Mouse (Mus musculus): ENCODE measurements around the gene Slc35g2.
A peak's percentile ranks its signal among the peaks of the same experiment; 100 is the strongest.

Slc35g2 gene

GRCm38 (mm10) chr9:100570626-100571233 lies at the start of gene Slc35g2:
Gene Slc35g2 (minus strand): TSS chr9:100571090.
- DNase-seq (ENCODE audit: low spot score) = peak; percentile 25

- DNase-seq (ENCODE audit: low spot score) = peak; percentile 16
Measured at GRCm38 (mm10) chr9:100616947-100617346, 46.1 kb upstream of the Slc35g2 start.

GRCm38 (mm10) chr9:100613501-100614071 lies 42.7 kb upstream of the Slc35g2 start:
- no peak for DNase-seq (ENCODE audit: low spot score)

- DNase-seq (ENCODE audit: low spot score) = peak; percentile 10
Measured at GRCm38 (mm10) chr9:100605985-100606554, 35.2 kb upstream of the Slc35g2 start.

GRCm38 (mm10) chr9:100605522-100605921 lies 34.6 kb upstream of the Slc35g2 start:
- no peak for DNase-seq (ENCODE audit: low spot score)

GRCm38 (mm10) chr9:100603156-100603555 lies 32.3 kb upstream of the Slc35g2 start:
- DNase-seq (ENCODE audit: low spot score) = no peak

GRCm38 (mm10) chr9:100602130-100602529 lies 31.2 kb upstream of the Slc35g2 start:
- no peak for DNase-seq (ENCODE audit: low spot score)

- DNase-seq (ENCODE audit: low spot score) = no peak
Measured at GRCm38 (mm10) chr9:100599761-100600328, 29.0 kb upstream of the Slc35g2 start.

- no peak for DNase-seq (ENCODE audit: low spot score)
Measured at GRCm38 (mm10) chr9:100597546-100597945, 26.7 kb upstream of the Slc35g2 start, which contains the start of gene Stag1. Gene Stag1 (plus strand): TSS chr9:100597798.

- no peak for DNase-seq (ENCODE audit: low spot score)
Measured at GRCm38 (mm10) chr9:100596317-100596716, 25.4 kb upstream of the Slc35g2 start.

GRCm38 (mm10) chr9:100590462-100590861 lies 19.6 kb upstream of the Slc35g2 start:
- DNase-seq (ENCODE audit: low spot score) = no peak

- DNase-seq (ENCODE audit: low spot score) = no peak
Measured at GRCm38 (mm10) chr9:100584031-100584430, 13.1 kb upstream of the Slc35g2 start.

- no peak for DNase-seq (ENCODE audit: low spot score)
Measured at GRCm38 (mm10) chr9:100582883-100583575, 12.1 kb upstream of the Slc35g2 start.

GRCm38 (mm10) chr9:100581543-100582492 lies 10.9 kb upstream of the Slc35g2 start:
- no peak for DNase-seq (ENCODE audit: low spot score)

GRCm38 (mm10) chr9:100580196-100580740 lies 9.4 kb upstream of the Slc35g2 start:
- DNase-seq (ENCODE audit: low spot score) = no peak

- DNase-seq (ENCODE audit: low spot score) = no peak
Measured at GRCm38 (mm10) chr9:100573942-100574341, 3.1 kb upstream of the Slc35g2 start.

GRCm38 (mm10) chr9:100573300-100573699 lies 2.4 kb upstream of the Slc35g2 start:
- no peak for DNase-seq (ENCODE audit: low spot score)

- DNase-seq (ENCODE audit: low spot score) = no peak
Measured at GRCm38 (mm10) chr9:100571511-100571910, 621 bp upstream of the Slc35g2 start.

GRCm38 (mm10) chr9:100569798-100570625 lies 878 bp downstream of the Slc35g2 start:
- DNase-seq (ENCODE audit: low spot score) = peak; percentile 50

- no peak for DNase-seq (ENCODE audit: low spot score)
Measured at GRCm38 (mm10) chr9:100560251-100560890, 10.5 kb downstream of the Slc35g2 start.
